Mouse (Mus musculus) liver, embryonic 13.5 days (tissue): ENCODE measurements at regions not wholly inside any gene's neighbourhood (a gene's known extent, or its start where the extent isn't known, plus 50 kb on each side); places are given as distances from the start of the nearest gene placed in this dataset.

Source experiments
- ATAC-seq: fragments of 200-750 bp; cut with Nextera tagmentation; 2 replicates; pipeline ENCODE4 v1.8.0; 2017; ENCODE audit warnings: low read depth, mild to moderate bottlenecking, moderate number of reproducible peaks, moderate library complexity
- DNase-seq: peaks from one replicate; pipeline ENCODE4 v3.0.0; 2022
- H3K27ac ChIP-seq: fragments of 300-500 bp; sonication (generic); 2 replicates; pipeline ENCODE4 v1.5.1; 2015; ENCODE audit warnings: moderate library complexity, mild to moderate bottlenecking, inconsistent platforms
- H3K27me3 ChIP-seq: fragments of 300-500 bp; sonication (generic); 2 replicates; pipeline ENCODE4 v1.6.1; 2015; ENCODE audit warnings: mild to moderate bottlenecking, inconsistent platforms
- H3K36me3 ChIP-seq: fragments of 300-500 bp; sonication (generic); 2 replicates; pipeline ENCODE4 v1.6.1; 2015; ENCODE audit warnings: mild to moderate bottlenecking, inconsistent platforms
- H3K4me1 ChIP-seq: fragments of 300-500 bp; sonication (generic); replicated peaks from 2 replicates; pipeline ENCODE4 v1.6.1; 2015; ENCODE audit warnings: inconsistent platforms
- H3K4me2 ChIP-seq: fragments of 300-500 bp; sonication (generic); 2 replicates; pipeline ENCODE4 v1.6.1; 2015; ENCODE audit warnings: inconsistent platforms, mild to moderate bottlenecking, moderate library complexity
- H3K4me3 ChIP-seq: fragments of 300-500 bp; sonication (generic); replicated peaks from 2 replicates; pipeline ENCODE4 v1.5.1; 2015; ENCODE audit warnings: mild to moderate bottlenecking, inconsistent platforms
- H3K9ac ChIP-seq: fragments of 300-500 bp; sonication (generic); 2 replicates; pipeline ENCODE4 v1.6.1; 2015; ENCODE audit warnings: mild to moderate bottlenecking, inconsistent platforms
- H3K9me3 ChIP-seq: fragments of 300-500 bp; sonication (generic); replicated peaks from 2 replicates; pipeline ENCODE4 v1.6.1; 2016; ENCODE audit warnings: inconsistent platforms
- WGBS: fragments of 180-500 bp; shearing (Covaris S2); methylation state at CpG from one replicate; pipeline ENCODE4 v1.1.7; 2015; ENCODE audit not compliant: insufficient replicate concordance; 5-methylcytosine and 5-hydroxymethylcytosine counted together

DNA sequence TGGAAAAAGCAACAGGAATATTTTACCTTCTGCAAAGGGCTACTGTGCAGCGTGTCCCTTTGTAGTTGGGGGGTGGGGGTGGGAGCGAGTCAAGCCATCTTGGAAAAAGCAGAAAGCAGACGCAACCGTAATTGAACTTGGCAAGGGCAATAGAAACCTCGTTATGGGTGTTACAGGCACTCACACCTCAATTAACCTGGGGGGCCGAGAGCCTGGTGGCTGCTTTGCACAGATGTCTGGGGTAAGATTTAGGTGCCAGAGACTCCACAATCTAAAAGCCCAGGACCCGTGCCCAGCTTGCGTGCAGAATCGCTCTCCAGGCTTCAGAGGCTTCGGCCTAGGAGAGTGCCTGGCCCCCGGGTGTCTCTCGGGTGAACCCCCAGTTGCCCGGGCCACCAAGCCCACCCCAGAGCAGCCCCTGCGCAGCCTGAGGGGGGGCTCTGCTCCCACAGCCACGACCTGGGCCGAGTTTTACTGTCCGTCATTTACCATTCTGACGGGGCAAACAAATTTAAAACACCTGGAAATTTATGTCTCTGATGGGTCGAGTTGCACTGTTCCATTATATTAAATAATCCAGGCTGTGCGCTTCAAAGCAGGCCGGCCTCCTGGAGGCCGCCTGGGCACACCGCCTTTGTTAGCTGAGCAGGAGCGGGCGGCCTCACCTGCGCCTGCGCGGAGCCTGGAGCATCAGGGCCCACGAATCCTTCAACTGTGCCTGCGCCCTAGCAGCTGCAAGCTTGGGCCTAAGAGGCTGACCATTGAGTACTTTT is 212.4 kb downstream of the Srbd1 start:
- ATAC-seq (no peak), DNase-seq (no peak)
- Histone ChIP-seq H3K4me1 (peaks cover 5% of the 10 kb centered on the region; the same call in 1 of the 2 replicates), H3K4me3 (no peak overlapping the region), H3K36me3 (no peaks in the 10 kb centered on the region), H3K9me3 (no peaks in the 10 kb centered on the region), H3K27ac (no peak overlapping the region), H3K4me2 (no peak overlapping the region), H3K27me3 (no peaks in the 10 kb centered on the region), H3K9ac (no peak overlapping the region)
- 78% methylated on average over 30 of the region's 30 CpGs for WGBS

DNA sequence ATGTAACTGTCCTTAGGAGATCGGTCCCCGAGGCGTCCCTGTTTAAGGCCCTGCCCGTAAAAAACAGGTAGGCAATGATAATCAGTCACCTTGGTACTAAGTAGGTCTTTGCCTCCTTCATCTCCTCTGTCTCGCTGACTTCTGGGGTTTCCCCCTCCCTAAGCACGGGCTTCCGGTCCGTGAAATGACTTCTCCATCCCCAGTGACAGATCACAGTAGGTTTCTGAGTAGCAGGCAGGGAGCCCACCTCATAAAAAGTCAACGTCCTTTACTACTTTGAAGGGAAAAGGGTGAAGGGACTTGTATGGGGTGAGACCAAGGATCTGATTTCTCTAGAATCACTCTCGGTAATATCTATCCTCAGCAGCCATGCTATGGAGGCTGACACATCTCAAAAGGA is 213.0 kb downstream of the Srbd1 start:
- WGBS, result 72% methylated on average over 10 of the region's 10 CpGs
- H3K9me3 ChIP-seq, result no peaks in the 10 kb centered on the region
- DNase-seq (no peak), ATAC-seq (no peak)
- H3K27ac ChIP-seq, result no peak overlapping the region
- H3K4me1 ChIP-seq, result peaks cover 5% of the 10 kb centered on the region; the same call in 1 of the 2 replicates
- no peak overlapping the region for H3K4me3 ChIP-seq
- H3K36me3 ChIP-seq, result no peaks in the 10 kb centered on the region
- H3K4me2 ChIP-seq, result no peak overlapping the region
- no peaks in the 10 kb centered on the region for H3K27me3 ChIP-seq
- no peak overlapping the region for H3K9ac ChIP-seq

- no peak for DNase-seq
- H3K4me1 ChIP-seq, result peaks cover 5% of the 10 kb centered on the region; the same call in 1 of the 2 replicates
Measured at GRCm38 (mm10) chr17:85930789-85931188, 214.2 kb downstream of the Srbd1 start.

DNA sequence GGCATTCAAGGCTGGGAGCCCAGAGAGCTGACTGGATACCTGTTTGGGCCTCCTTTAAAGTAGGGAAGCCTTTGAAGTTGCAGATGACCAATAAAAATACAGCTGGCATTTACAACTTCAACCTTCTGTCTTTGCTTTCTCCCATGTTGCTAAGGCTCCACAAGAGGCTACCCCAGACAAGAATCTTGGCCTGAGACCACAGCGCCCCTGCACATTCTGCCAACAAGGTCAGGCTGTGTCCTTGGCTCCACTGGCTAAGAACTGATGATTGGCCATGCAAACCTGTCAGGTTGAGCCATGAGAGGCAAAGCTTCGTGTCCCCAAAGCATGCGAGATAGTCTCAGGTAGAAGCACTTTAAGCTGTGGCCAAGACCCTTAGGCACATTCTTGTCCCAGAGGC is 214.6 kb downstream of the Srbd1 start:
- no peak overlapping the region for H3K9ac ChIP-seq
- no peaks in the 10 kb centered on the region for H3K27me3 ChIP-seq
- ATAC-seq (no peak), DNase-seq (no peak)
- no peak overlapping the region for H3K4me3 ChIP-seq
- H3K27ac ChIP-seq, result no peak overlapping the region
- WGBS, result 71% methylated on average over 3 of the region's 3 CpGs
- H3K9me3 ChIP-seq, result no peaks in the 10 kb centered on the region
- H3K4me1 ChIP-seq, result peaks cover 5% of the 10 kb centered on the region; the same call in 1 of the 2 replicates
- no peak overlapping the region for H3K4me2 ChIP-seq
- H3K36me3 ChIP-seq, result no peaks in the 10 kb centered on the region

More at GRCm38 (mm10) chr17:85930789-85931188, 214.2 kb downstream of the Srbd1 start:
- no peak overlapping the region for H3K9ac ChIP-seq
- H3K27ac ChIP-seq, result no peak overlapping the region
- H3K36me3 ChIP-seq, result no peaks in the 10 kb centered on the region
- H3K27me3 ChIP-seq, result no peaks in the 10 kb centered on the region
- no peak overlapping the region for H3K4me2 ChIP-seq
- ATAC-seq, result no peak
- H3K4me3 ChIP-seq, result no peak overlapping the region
- 68% methylated on average over 5 of the region's 5 CpGs for WGBS
- H3K9me3 ChIP-seq, result no peaks in the 10 kb centered on the region

- Histone ChIP-seq H3K4me3 (no peak overlapping the region), H3K4me2 (no peak overlapping the region), H3K36me3 (no peaks in the 10 kb centered on the region), H3K9me3 (no peaks in the 10 kb centered on the region), H3K27me3 (no peaks in the 10 kb centered on the region), H3K4me1 (peaks cover 5% of the 10 kb centered on the region; the same call in 1 of the 2 replicates), H3K9ac (no peak overlapping the region), H3K27ac (no peak overlapping the region)
- DNase-seq (no peak), ATAC-seq (no peak)
- WGBS, result 64% methylated on average over 12 of the region's 12 CpGs
Measured at GRCm38 (mm10) chr17:85929699-85930286, 215.2 kb downstream of the Srbd1 start.

DNA sequence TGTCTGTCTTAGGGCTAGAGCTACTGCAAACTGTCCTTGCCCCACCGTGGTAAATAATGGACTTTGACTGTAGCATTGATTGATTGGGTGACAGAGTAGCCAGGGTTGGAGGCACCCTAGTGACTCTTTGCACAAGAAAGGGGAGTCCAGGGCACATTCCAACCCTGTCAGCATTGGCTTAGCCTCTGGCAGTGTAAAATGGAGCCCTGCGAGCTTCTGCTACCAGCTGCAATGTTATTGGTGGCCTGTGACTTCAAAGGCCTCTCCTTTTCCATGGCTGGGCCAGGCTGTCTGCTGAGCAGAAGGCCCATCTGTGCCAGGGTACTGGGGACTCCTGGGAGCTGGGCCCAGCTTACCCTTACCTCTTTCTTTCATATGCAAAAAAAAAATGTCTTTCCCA is 216.4 kb downstream of the Srbd1 start:
- peak; percentile 88 for ATAC-seq
- Histone ChIP-seq H3K9me3 (no peaks in the 10 kb centered on the region), H3K9ac (no peak overlapping the region), H3K27ac (peak overlapping the region; percentile 62), H3K4me3 (peak overlapping the region; percentile 36; the same call in 1 of the 2 replicates), H3K4me2 (peak overlapping the region; percentile 43; the same call in 1 of the 2 replicates), H3K4me1 (peaks cover 7% of the 10 kb centered on the region; the same call in 1 of the 2 replicates), H3K27me3 (no peaks in the 10 kb centered on the region), H3K36me3 (no peaks in the 10 kb centered on the region)
- no peak for DNase-seq
- 46% methylated on average over 2 of the region's 2 CpGs for WGBS

DNA sequence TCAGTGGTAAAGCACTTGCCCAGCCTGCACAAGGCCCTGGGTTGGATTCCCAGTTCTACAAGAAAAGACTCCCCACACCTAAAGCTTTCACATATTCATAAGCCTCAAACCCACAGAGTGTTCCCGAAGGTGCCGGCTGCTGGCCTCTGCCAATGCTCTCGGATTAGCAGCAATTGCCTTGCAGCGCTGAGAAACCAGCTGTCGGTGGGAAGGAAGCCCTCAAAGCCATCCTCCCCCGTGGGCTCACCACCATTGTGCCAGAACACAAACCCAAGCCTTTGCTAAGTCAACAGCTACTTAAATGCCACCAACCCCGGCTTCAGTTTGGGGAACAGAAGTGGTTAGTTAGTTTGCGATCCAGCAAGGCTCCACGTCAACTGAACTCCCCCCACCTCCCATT is 217.7 kb downstream of the Srbd1 start:
- WGBS, result 63% methylated on average over 9 of the region's 9 CpGs
- ATAC-seq, result no peak

DNA sequence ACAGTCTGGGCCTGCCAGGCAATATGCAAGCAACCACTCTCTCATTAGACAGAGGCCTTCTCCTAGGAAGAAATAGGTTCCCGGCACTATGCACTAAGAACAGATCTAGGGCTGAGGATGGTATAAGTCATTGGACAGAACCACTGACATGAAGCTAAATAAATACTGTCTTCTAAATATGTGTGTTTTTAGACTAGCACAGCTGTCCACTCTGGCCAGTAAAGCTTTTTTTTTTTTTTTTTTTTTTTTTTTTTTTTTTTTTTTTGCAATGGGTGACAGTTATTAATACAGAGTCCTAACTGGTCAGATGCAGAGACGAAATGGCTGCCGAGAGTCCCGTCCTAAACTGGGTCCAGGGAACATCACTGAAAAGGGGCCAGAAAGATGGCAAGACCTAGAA is 218.9 kb downstream of the Srbd1 start:
- H3K4me2 ChIP-seq, result no peak overlapping the region
- H3K27me3 ChIP-seq, result no peaks in the 10 kb centered on the region
- no peaks in the 10 kb centered on the region for H3K9me3 ChIP-seq
- no peaks in the 10 kb centered on the region for H3K36me3 ChIP-seq
- ATAC-seq (no peak), DNase-seq (no peak)
- H3K9ac ChIP-seq, result no peak overlapping the region
- H3K4me3 ChIP-seq, result no peak overlapping the region
- peaks cover 21% of the 10 kb centered on the region for H3K4me1 ChIP-seq
- WGBS, result 76% methylated on average over 4 of the region's 4 CpGs
- H3K27ac ChIP-seq, result no peak overlapping the region

More for the DNA sequence above, 217.7 kb downstream of the Srbd1 start:
- no peak overlapping the region; the same call in 1 of the 2 replicates for H3K27ac ChIP-seq
- DNase-seq, result no peak
- H3K4me1 ChIP-seq, result peaks cover 10% of the 10 kb centered on the region; the same call in 1 of the 2 replicates
- no peaks in the 10 kb centered on the region for H3K27me3 ChIP-seq
- H3K9me3 ChIP-seq, result no peaks in the 10 kb centered on the region
- no peaks in the 10 kb centered on the region for H3K36me3 ChIP-seq
- H3K4me2 ChIP-seq, result peak overlapping the region; percentile 43
- H3K9ac ChIP-seq, result no peak overlapping the region; the same call in 1 of the 2 replicates
- H3K4me3 ChIP-seq, result peak overlapping the region; percentile 36

DNA sequence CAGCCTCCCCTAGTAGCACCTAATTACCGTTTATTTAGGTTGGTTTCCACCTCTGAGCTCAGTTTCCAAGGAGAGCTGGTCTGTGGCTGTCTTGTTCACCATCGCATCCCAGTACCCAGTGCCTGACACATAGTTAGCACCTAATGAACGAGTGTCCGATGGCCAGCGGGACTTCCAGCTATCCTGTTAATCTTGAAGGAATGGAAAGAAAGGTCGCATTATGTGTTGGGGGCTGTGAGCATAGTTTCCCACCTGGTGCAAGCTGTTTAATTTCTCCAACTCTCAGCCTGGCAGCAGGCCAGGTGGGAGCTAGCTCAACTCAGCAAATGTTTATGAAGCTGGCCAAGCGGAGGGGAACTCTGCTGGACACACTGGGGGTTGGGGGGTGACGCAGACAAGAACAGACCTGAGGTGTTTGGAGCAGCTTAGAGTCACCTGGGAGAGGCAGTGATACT is 223.7 kb downstream of the Srbd1 start:
- no peak for DNase-seq
- ATAC-seq, result 0 out of 2 replicates have a peak, but pooled peaks have one; percentile 10
- Histone ChIP-seq H3K4me2 (no peak overlapping the region), H3K27ac (no peak overlapping the region), H3K27me3 (no peaks in the 10 kb centered on the region), H3K9me3 (no peaks in the 10 kb centered on the region), H3K9ac (no peak overlapping the region), H3K36me3 (no peaks in the 10 kb centered on the region), H3K4me3 (no peak overlapping the region), H3K4me1 (peaks cover 15% of the 10 kb centered on the region)
- WGBS, result 52% methylated on average over 8 of the region's 8 CpGs

GRCm38 (mm10) chr17:85919868-85920267 is 225.1 kb downstream of the Srbd1 start:
- DNase-seq, result no peak
- H3K4me1 ChIP-seq, result peaks cover 15% of the 10 kb centered on the region; the same call in 1 of the 2 replicates
- no peak overlapping the region for H3K27ac ChIP-seq
- no peak overlapping the region for H3K9ac ChIP-seq
- 66% methylated on average over 7 of the region's 7 CpGs for WGBS
- no peaks in the 10 kb centered on the region for H3K36me3 ChIP-seq
- H3K4me2 ChIP-seq, result no peak overlapping the region
- H3K27me3 ChIP-seq, result no peaks in the 10 kb centered on the region
- no peaks in the 10 kb centered on the region for H3K9me3 ChIP-seq
- H3K4me3 ChIP-seq, result no peak overlapping the region
- no peak for ATAC-seq

DNA sequence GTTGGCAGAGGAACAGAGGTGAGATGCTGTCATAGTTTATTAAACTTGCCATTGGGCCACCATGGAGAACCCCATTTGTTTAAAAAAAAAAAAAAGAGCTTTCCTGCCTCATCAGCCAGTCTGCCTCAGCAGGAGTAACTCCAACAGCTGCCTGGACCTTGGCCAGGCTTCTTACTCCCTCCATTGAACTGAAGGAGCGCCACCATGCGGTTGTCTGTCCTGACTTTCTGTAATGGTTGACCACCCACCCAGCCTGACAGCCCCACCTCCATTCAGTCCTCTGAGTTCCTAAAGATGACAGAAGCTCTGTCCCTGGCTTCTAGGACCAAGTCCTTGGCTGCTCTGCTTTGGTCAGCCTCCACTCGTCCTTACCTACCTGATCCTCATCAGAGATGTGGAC is 227.8 kb upstream of the Six2 start:
- H3K4me1 ChIP-seq, result no peaks in the 10 kb centered on the region
- H3K27me3 ChIP-seq, result no peaks in the 10 kb centered on the region
- H3K27ac ChIP-seq, result no peak overlapping the region
- no peak overlapping the region for H3K4me2 ChIP-seq
- H3K4me3 ChIP-seq, result no peak overlapping the region
- DNase-seq (no peak), ATAC-seq (no peak)
- H3K9me3 ChIP-seq, result no peaks in the 10 kb centered on the region
- H3K36me3 ChIP-seq, result no peaks in the 10 kb centered on the region
- 72% methylated on average over 3 of the region's 3 CpGs for WGBS
- no peak overlapping the region for H3K9ac ChIP-seq
